Mouse (Mus musculus) adrenal gland, adult 18-20 months (tissue): ENCODE results near the gene Rnf222. TPM values are rescaled to one million over a fixed set of nuclear protein-coding genes. Genes with fewer than 3 reads are reported as not detected.

Source experiments
- DNase-seq, 2 experiments: peaks; one replicate each; pipeline ENCODE4 v3.0.0; 2021 to 2022; ENCODE audit warnings: low spot score in 2 of 2
- long read RNA-seq, 2 experiments: library from polyadenylated mRNA; stranded (forward); transcript quantifications; one replicate each; pipeline ENCODE4 v2.0.0; 2021
- total RNA-seq, 2 experiments: library from RNA; stranded (reverse); gene quantifications; 1 replicate in 1 of 2; 2 replicates in 1 of 2; pipeline ENCODE4 v1.2.3; 2021

Rnf222 gene
- total RNA-seq: not detected
- long read RNA-seq, experiment 1: 0 reads
- long read RNA-seq, experiment 2: 0 reads

- DNase-seq: no peak
Observed at GRCm38 (mm10) chr11:68888253-68888652, at the start of gene Rnf222. TSS of gene Rnf222 (plus strand) at chr11:68888553.

GRCm38 (mm10) chr11:68839606-68840005 lies 48.7 kb upstream of the Rnf222 start:
- DNase-seq: no peak

- no peak for DNase-seq
Observed at GRCm38 (mm10) chr11:68850862-68851261, 37.5 kb upstream of the Rnf222 start.

GRCm38 (mm10) chr11:68851644-68852485 lies 36.5 kb upstream of the Rnf222 start:
- DNase-seq: no peak

- peak; percentile 74 to 78 for DNase-seq
Observed at GRCm38 (mm10) chr11:68852486-68852901, 35.9 kb upstream of the Rnf222 start.

- peak; percentile 100 for DNase-seq
Observed at GRCm38 (mm10) chr11:68852932-68853409, 35.4 kb upstream of the Rnf222 start.

- peak; percentile 32 to 46 for DNase-seq
Observed at GRCm38 (mm10) chr11:68853611-68854401, 34.5 kb upstream of the Rnf222 start.

GRCm38 (mm10) chr11:68854621-68855020 lies 33.7 kb upstream of the Rnf222 start:
- DNase-seq: no peak

GRCm38 (mm10) chr11:68857329-68857728 lies 31.0 kb upstream of the Rnf222 start:
- DNase-seq: no peak

- DNase-seq: no peak
Observed at GRCm38 (mm10) chr11:68859943-68860593, 28.3 kb upstream of the Rnf222 start.

- DNase-seq: no peak
Observed at GRCm38 (mm10) chr11:68862260-68862659, 26.1 kb upstream of the Rnf222 start.

- no peak for DNase-seq
Observed at GRCm38 (mm10) chr11:68863631-68864091, 24.7 kb upstream of the Rnf222 start.

GRCm38 (mm10) chr11:68864544-68865189 lies 23.7 kb upstream of the Rnf222 start:
- peak; percentile 82 to 87 for DNase-seq

- DNase-seq: no peak
Observed at GRCm38 (mm10) chr11:68871277-68871676, 17.1 kb upstream of the Rnf222 start.

GRCm38 (mm10) chr11:68871748-68872147 lies 16.6 kb upstream of the Rnf222 start, which contains the start of gene Ndel1:
TSS of gene Ndel1 (minus strand) at chr11:68871858.
- DNase-seq: peak; percentile 51 to 60

GRCm38 (mm10) chr11:68874841-68875240 lies 13.5 kb upstream of the Rnf222 start:
- DNase-seq: peak; percentile 52 to 67

- DNase-seq: no peak
Observed at GRCm38 (mm10) chr11:68878811-68879210, 9.5 kb upstream of the Rnf222 start.

GRCm38 (mm10) chr11:68882107-68882506 lies 6.2 kb upstream of the Rnf222 start:
- no peak for DNase-seq

GRCm38 (mm10) chr11:68883843-68884242 lies 4.5 kb upstream of the Rnf222 start:
- DNase-seq: no peak

- DNase-seq: no peak
Observed at GRCm38 (mm10) chr11:68884368-68884767, 4.0 kb upstream of the Rnf222 start.

GRCm38 (mm10) chr11:68886091-68886490 lies 2.3 kb upstream of the Rnf222 start:
- DNase-seq: no peak
